Mouse (Mus musculus): ENCODE measurements at regions not wholly inside any gene's neighbourhood (a gene's known extent, or its start where the extent isn't known, plus 50 kb on each side); places are given as distances from the start of the nearest gene placed in this dataset.
"Not testable (repeated sequence)": the region's sequence is repeated elsewhere in the genome, so short reads cannot be mapped to it uniquely, and the experiment has no call there.

DNA sequence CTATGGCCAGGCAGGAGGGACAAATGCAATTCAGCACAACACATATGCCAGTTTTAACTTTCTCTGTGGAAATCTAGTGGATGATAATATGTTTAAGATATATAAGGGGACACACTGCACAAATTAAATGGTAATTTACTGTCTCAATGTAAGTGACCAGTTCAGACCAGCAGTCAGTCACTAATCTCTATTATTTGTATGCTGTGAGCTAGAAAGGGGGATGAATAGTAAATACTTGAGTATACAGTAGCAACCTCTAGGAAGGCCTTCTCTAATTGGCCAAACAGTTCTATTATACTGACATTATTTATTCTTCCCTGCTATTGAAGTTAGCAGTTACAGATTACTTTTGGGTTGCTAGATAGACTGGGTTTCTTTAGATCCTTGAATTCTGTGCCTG is 391.2 kb downstream of the Fign start:
- intact Hi-C loops (cut with DNase I), result loop anchor here (10.0 kb wide), 3 partner anchors 192 to 1148 kb away; partner anchors contain the start of gene Fign
- DNase-seq (ENCODE audit: low spot score in 2 of 2), result no peak

DNA sequence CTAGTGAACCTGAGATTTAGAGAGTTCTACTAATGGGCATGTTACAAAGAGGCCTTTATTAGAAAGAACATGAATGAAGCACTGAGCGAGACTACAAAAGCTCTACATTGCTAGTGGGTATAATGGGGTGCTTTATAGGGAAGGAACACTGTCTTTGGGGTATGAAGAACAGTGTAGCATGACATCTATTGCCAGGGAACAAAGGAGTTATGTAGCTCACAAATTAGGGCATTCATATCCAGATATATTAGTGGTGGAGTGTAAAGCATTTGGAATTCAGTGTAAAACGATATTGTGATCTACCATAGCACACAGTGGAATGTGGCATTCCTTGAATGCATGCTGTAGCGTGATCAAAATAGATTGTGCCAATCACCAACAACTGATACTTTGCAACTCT is 391.7 kb downstream of the Fign start:
- intact Hi-C loops (cut with DNase I), result loop anchor here (10.0 kb wide), 3 partner anchors 191 to 1149 kb away; partner anchors contain the start of gene Fign
- DNase-seq (ENCODE audit: low spot score in 2 of 2), result no peak

DNA sequence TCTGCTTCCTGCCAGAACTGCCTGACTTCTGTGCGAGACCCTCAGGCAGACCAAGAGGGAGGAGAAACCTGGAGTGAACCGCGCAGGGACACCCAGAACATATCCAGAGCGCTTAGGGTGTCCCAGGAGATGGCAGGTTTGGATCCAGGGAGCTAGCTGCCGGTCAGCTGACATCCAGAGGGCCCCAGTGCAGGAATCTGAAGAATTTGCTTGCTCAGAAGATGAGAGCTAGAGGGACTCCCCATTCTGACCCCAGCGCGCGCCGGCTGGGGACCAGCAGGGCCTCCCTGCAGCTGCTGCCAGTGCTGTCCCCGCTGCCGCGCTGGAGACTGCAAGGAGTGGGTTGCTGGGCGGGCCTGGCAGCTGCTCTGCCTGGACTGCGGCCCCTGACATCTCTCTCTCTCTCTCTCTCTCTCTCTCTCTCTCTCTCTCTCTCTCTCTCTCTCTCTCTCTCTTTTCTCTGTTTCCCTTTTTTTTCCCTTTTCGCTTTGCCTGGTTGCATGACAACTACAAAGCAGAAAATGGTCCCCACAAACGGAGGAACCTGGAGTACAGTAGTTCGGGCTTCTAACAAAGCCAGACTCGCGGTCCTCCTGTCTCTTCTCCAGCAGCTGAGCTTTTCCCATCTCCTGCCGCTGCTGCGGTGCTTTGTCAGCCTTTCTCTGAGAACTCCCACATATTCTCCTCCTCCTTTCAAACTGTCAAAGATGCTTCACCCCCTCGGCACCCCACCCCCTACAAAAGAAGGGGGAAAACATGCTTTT is 395.3 kb downstream of the Fign start:
- peak; percentile 17 to 19 for DNase-seq (ENCODE audit: low spot score in 2 of 2)
- intact Hi-C loops (cut with DNase I), result loop anchor here (10.0 kb wide), 3 partner anchors 188 to 1152 kb away; partner anchors contain the start of gene Fign

DNA sequence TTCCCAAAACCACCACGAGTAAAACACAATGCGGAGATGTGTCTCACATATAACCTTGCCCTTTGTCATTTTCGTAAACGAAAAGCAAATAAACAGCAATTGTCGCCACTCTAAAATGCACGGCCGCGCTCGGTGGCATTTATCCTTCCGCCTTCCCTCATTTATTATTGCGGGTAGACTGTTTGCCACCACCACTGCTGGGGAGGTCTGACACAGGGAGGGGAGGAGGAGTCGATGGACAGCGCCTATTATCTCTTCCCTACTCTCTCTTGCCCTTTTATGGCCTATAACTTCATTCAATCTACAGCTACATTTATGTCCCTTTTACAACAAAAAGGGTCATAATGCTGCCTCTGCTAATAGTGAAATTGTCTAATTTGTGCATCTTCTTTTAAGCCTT is 396.0 kb downstream of the Fign start:
- DNase-seq (ENCODE audit: low spot score in 2 of 2), result no peak
- intact Hi-C loops (cut with DNase I), result loop anchor here (10.0 kb wide), 3 partner anchors 187 to 1153 kb away; partner anchors contain the start of gene Fign

DNA sequence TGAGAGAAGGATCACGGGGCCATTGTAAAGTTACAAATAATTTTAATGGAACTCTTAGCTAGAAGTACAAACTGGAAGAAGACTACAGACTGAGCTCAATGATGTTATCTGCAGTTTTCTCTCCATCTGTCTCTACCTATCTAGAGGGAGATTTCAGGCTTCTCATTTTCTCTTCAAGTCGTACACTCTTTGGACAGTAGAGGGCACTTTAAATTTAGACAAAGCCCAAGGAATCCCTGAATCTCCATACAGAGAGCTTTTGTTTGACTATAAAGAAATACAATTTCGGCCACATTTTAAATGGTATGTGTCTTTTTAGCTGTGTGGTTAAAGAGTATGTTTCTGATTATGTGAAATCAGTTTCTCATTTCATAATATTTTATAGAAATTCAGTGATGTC is 397.6 kb downstream of the Fign start:
- DNase-seq (ENCODE audit: low spot score in 2 of 2), result peak; percentile 31 to 57
- intact Hi-C loops (cut with DNase I), result loop anchor here (10.0 kb wide), 3 partner anchors 185 to 1155 kb away; partner anchors contain the start of gene Fign

DNA sequence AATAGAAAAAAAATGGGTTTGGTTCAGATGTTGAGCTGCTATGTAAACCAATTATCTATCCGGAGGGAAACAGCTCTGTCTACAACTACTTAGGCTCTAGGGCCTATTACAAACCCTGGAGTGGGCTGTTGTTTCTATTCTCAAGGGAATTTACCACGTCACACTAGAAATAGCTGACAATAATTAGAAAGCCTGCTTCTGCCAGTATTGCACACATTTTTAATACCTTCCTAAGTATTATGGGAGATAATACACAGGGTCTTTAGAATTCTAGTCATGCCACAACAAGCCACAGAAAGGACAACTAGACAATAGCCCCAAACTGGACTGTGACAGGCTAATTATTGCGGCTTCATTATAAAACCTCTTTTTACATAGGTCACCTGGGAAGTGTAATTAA is 428.1 kb downstream of the Fign start:
- intact Hi-C loops (cut with DNase I), result no loop called here
- DNase-seq (ENCODE audit: low spot score in 2 of 2), result no peak

DNA sequence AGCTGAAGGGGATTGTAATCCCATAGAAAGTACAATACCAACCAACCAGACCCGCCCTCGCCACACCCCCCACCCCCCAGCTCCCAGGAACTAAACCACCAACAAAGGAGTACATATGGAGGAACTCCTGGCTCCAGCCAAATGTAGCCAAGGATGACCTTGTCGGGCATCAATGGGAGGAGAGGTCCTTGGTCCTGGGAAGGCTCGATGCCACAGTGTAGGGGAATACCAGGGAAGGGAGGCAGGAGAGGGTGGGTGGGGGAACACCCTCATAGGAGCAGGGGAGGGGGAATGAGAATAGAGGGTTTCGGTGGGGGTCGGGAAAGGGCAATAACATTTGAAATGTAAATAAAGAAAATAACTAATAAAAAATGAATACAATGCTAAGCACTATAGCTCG is 429.1 kb downstream of the Fign start:
- intact Hi-C loops (cut with DNase I), result no loop called here
- no peak for DNase-seq (ENCODE audit: low spot score in 2 of 2)

DNA sequence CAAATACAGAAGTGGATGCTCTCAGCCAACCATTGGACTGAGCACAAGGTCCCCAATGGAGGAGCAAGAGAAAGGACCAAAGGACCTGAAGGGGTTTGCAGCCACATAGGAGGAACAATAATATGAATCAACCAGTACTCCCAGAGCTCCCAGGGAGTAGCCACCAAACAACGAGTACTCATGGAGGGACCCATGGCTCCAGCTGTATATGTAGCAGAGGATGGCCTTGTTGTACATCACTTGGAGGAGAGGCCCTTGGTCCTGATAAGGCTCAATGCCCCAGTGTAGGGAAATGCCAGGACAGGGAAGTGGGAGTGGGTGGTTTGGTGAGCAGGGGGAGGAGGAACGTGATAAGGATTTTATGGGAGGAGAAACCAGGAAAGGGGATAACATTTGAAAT is 437.9 kb downstream of the Fign start:
- intact Hi-C loops (cut with DNase I); DNase-seq (ENCODE audit: low spot score in 2 of 2): not testable (repeated sequence)

Measured in left cerebral cortex, postnatal 14 days (tissue).